Mouse (Mus musculus): ENCODE results near the gene B4galt5. TPM values are rescaled to one million over a fixed set of nuclear protein-coding genes. Genes with fewer than 3 reads are reported as not detected.
"Not testable (repeated sequence)": the region's sequence is repeated elsewhere in the genome, so short reads cannot be mapped to it uniquely, and the experiment has no call there.

Gene B4galt5
- 10 to 100 TPM; 40.0 to 41.0 TPM for total RNA-seq (2021)
- long read RNA-seq, experiment 1, full-length matches to known transcripts = 1 of 7 reads
- long read RNA-seq, experiment 1, partial matches to known transcripts = 0 of 7 reads
- long read RNA-seq, experiment 1, other reads (novel, unspliced or antisense) = 6 of 7 reads
- long read RNA-seq, experiment 2, partial matches to known transcripts = 2 of 9 reads
- long read RNA-seq, experiment 2, other reads (novel, unspliced or antisense) = 7 of 9 reads

DNA sequence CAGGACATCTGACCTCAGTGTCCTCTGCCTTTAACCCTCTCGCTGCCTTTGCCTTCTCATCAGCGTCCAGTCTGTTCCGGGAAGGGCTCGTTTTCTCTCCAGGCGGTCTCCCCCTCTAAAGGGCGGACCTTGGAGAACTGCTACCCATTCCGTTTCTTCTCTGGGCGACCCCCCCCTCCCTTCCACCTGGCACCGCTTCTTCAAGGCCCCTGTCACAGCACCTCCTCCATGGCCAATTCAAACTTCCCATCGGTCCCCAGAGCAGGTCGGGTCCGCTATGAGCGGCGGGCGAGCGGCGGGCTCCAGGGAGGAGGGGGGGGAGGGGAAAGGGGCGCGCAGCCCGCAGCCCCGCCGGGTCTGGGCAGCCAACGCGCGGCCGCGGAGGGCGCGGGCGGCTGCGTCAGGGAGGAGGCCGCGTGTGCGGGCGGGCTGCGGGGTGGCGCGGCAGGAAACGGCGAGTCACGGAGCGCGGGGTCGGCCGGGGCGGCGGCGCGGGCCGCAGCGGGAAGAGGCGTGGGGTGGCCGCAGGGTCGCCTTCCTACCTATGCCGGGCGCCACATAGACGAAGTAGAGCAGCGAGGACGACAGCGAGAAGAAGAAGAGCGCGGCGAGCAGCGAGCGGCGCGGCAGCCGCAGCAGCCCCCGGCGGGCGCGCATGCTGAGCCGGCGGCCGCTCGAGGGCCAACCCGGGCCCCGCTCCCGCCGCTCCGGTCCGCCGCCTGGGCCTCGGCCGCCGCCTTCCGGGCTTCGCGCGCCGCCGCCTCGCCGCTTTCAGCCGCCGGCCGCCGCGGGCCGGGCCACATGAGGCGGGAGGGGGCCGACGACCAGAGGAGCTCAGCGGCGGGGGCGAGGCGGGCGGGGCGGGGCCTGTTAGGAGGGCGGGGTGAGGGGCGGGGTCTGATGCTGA lies at the start of gene B4galt5:
Gene B4galt5 (minus strand): TSS at position 808 of the 907 bp plus-strand sequence.
- DNase-seq (ENCODE audit: low spot score in 2 of 2) = peak in 1 of 2 experiments; percentile 44

- DNase-seq (ENCODE audit: low spot score in 2 of 2) = not testable (repeated sequence)
Observed at GRCm38 (mm10) chr2:167396420-167396819, 47.4 kb upstream of the B4galt5 start.

- no peak for DNase-seq (ENCODE audit: low spot score in 2 of 2)
Observed at GRCm38 (mm10) chr2:167394426-167394825, 45.4 kb upstream of the B4galt5 start.

- DNase-seq (ENCODE audit: low spot score in 2 of 2) = no peak
Observed at GRCm38 (mm10) chr2:167386998-167387397, 38.0 kb upstream of the B4galt5 start.

GRCm38 (mm10) chr2:167386456-167386855 lies 37.5 kb upstream of the B4galt5 start:
- DNase-seq (ENCODE audit: low spot score in 2 of 2) = no peak

- no peak for DNase-seq (ENCODE audit: low spot score in 2 of 2)
Observed at GRCm38 (mm10) chr2:167383666-167384083, 34.7 kb upstream of the B4galt5 start.

DNA sequence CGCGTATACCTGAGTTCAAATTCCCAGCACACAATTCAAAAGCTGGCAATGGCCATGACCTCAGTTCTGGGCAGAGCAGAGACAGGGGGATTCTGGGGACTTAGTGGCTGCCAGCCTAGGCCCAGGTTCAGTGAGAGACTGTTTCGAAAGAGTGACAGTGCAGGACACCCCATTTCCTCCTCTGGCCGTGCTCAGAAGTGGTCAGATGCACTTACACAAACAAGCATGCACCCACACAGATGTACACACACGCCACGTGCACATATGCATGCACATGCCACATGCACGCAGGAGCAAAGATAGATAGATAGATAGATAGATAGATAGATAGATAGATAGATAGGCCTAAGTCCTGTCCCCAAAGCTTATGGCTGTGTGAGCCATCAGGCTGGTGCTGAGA lies 33.4 kb upstream of the B4galt5 start:
- DNase-seq (ENCODE audit: low spot score in 2 of 2) = no peak

DNA sequence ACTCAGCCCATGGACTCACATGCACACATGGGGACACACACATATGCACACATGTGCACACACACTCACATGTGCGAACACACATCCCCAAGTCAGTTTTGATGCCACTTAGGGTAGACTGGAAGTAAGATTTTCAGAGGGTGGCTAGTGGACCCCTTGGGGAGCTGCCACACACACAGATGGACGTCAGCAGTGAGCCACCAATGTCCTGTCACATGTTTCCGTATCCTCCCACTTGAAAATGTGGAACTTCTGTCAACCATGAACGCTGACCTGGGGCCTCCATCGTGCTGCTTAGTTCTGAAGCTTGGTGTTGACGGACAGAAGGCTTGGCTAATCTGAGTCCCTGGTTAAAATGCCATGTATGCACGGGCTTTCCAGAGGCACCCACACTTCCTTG lies 32.6 kb upstream of the B4galt5 start:
- DNase-seq (ENCODE audit: low spot score in 2 of 2) = no peak

DNA sequence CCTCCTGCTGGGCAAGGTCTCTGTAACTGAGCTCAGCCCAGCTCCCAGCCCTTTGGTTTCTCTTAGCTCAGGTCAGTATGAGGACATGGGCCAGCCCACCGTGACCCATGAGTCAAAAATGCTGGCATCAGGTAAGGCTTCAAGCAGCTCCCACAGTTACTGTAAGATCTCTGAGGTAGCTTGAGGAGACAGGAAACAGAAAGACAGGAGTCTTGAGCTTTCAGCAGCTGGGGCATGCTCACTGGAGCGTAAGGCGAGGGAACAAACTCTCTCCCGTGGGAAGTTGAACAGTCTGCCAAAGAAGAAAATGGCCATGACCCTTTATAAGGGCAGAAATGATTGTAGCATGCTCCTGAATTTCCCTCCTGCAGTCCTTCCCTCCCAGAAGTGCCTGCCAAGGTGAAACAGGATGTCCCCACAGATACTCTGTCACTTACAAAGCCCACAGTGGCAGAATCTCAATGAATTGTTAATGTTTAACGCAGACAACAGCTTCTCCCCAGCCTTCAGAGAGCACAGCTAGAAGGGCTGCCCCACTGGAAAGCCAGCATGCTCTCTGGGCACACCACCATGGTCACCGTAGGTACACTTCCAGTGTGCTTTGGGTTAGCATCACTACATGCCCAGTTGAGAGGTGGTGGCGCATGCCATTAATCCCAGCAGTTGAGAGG lies 31.8 kb upstream of the B4galt5 start:
- DNase-seq (ENCODE audit: low spot score in 2 of 2) = no peak

DNA sequence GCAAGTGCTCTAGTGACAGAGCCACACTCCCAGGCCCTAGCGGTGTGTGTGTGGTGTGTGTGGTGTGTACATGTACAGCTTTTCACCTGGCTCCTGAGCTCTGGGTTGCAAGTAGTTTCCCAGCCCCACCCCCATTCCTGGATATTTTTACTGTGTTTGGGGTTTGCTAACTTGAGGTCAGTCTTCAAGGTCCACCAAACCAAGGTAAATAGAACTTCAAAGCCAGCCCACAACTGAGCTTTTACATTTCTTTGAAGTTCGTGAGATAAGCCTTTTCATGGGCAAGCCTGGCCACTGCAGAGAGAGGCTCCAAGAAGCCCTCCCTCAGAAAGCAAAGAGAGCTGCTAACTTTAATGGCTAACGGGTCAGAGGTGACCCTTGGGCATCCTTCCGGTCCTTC lies 30.0 kb upstream of the B4galt5 start:
- DNase-seq (ENCODE audit: low spot score in 2 of 2) = no peak

DNA sequence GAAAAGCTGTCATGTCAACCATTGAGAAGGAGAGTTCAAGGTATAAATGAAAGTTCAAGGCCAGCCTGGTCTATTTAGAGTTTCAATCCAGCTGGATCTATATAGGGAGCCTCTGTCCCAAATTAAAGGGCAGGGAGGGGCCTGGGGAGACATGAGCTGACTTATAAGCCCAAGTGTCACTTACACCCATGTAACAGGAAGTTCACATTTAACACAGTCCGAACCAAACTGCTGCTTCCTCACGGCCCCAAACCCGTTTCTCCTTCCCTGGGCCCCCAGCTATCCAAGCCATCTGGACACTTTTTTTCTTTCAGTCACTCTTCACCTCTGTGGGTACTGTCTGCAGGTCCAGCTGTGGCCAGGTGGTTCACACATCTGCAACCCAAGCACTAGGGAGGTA lies 28.7 kb upstream of the B4galt5 start:
- DNase-seq (ENCODE audit: low spot score in 2 of 2) = no peak

GRCm38 (mm10) chr2:167376160-167376564 lies 27.2 kb upstream of the B4galt5 start:
- DNase-seq (ENCODE audit: low spot score in 2 of 2) = peak; percentile 28 to 53

GRCm38 (mm10) chr2:167375688-167376087 lies 26.7 kb upstream of the B4galt5 start:
- DNase-seq (ENCODE audit: low spot score in 2 of 2) = no peak

- DNase-seq (ENCODE audit: low spot score in 2 of 2) = no peak
Observed at GRCm38 (mm10) chr2:167375135-167375534, 26.2 kb upstream of the B4galt5 start.

DNA sequence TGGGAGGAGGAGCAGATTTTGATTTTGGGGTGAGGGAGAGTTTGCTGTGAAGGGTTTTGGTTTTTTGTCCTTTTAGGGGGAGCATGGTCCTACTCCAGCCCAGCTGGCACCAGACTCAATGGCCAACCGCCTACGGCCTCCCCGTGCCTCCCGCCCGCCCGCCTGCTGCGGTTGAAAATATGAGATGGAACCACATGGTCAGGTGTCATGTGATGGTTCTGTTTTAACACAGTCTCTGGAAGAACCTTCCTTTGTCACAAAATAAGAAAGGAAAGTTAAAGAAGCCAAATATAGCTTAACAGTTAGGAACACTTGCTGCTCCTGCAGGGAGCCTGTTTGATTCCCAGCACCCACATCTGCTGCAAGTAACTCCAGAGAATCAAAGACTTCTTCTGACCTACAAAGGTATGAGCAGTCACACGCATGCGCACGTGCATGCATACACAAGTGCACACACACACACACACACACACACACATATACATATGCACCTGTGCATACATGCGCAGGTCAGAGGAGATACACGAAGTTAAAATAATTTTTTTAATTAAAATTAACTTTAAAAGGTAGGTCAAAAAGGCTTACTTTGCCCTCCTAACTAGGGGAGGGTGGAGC lies 25.3 kb upstream of the B4galt5 start:
- no peak for DNase-seq (ENCODE audit: low spot score in 2 of 2)

DNA sequence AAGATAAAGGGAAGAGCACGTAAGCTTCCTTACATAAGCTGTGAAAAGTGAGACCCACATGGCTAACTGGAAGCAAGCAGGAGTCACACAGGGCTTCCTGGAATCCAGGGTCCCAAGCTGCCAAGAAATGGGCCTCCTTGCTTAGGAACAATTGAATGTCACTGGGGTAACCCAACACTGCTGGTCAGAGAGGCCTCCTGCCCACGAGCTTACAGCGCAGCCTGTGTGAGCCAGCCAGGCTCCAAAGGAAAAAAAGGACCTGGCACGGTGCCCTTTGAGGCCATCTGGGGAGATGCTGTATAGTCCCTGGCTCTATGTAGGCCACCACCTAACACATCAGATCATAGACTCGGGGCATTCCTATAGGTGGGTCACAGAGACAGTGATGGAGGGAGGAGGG lies 24.3 kb upstream of the B4galt5 start:
- peak; percentile 60 to 76 for DNase-seq (ENCODE audit: low spot score in 2 of 2)

DNA sequence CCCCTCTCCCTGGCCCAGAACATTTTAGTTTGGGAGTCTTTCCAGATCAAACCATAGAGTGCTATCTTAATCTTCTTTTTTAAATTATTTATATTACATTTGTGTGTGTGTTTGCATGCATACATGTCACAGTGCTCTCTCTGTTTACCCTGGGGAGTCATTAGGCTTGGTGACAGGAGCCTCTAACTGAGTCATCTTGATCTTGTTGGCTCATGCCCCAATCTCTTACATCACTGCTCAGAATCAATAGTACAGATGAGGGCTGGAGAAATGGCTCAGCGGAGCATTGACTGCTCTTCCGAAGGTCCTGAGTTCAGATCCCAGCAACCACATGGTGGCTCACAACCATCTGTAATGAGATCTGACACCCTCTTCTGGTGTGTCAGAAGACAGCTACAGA lies 22.5 kb upstream of the B4galt5 start:
- no peak for DNase-seq (ENCODE audit: low spot score in 2 of 2)

- DNase-seq (ENCODE audit: low spot score in 2 of 2) = no peak
Observed at GRCm38 (mm10) chr2:167368328-167368727, 19.3 kb upstream of the B4galt5 start.

DNA sequence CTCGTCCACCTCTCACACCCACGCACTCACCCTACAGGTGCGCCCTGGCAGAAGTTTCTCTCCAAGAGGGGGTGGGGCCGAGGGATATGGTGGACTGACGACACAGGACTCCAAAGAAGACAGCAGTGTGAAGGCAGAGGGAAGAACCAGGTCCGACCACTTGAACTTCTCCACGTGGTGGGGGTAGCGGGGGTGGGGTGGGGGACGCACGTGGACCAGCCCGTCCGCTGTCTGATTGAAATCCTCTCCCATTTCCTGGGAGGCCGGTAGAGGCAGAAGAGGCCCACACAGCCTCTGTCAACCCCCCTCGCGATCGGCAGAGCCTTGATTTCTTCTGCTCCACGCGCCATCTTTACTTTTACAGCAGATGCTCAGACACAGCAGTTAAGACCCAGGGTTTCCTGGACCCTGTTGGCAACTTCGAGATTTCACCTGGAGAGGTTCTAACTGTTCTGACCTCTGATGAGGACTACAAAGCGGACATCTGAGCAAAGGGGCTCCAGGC lies 18.8 kb upstream of the B4galt5 start:
- no peak for DNase-seq (ENCODE audit: low spot score in 2 of 2)

GRCm38 (mm10) chr2:167367325-167367724 lies 18.3 kb upstream of the B4galt5 start:
- DNase-seq (ENCODE audit: low spot score in 2 of 2) = no peak

DNA sequence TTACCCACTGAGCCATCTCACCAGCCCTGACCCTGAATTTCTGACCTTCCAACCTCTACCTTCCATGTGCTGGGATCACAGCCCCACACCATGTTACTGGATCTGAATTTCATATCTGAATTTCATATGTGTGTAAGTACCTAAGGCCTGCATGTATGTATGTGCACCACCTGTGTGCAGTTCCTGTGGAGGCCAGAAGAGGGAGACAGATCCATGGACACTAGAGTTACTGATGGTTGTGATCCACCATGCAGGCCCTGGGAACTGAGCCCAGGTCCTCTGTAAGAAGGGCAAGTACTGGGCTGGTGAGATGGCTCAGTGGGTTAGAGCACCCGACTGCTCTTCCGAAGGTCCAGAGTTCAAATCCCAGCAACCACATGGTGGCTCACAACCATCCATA lies 16.1 kb upstream of the B4galt5 start:
- no peak for DNase-seq (ENCODE audit: low spot score in 2 of 2)
